Mouse (Mus musculus) G1E (cell line): ENCODE data around the gene Hist1h2ac. TPM values are rescaled to one million over a fixed set of nuclear protein-coding genes. Genes with fewer than 3 reads are reported as not detected.
A peak's percentile ranks its signal among the peaks of the same experiment; 100 is the strongest.
"Not testable (repeated sequence)": the region's sequence is repeated elsewhere in the genome, so short reads cannot be mapped to it uniquely, and the experiment has no call there.

ENCODE experiments used
- ATAC-seq: 2 replicates; pipeline ENCODE4 v1.8.0; 2016; ENCODE audit warnings: mild to moderate bottlenecking; ENCODE audit not compliant: insufficient number of reproducible peaks, poor library complexity, low FRiP score, severe bottlenecking; ENCODE audit errors: extremely low read depth
- DNase-seq: peaks from one replicate; pipeline ENCODE4 v3.0.0; 2012; ENCODE audit warnings: low spot score
- H3K27me3 ChIP-seq: 2 replicates; pipeline ENCODE4 v1.6.1; 2012; ENCODE audit warnings: mild to moderate bottlenecking, low read length, inconsistent platforms; ENCODE audit not compliant: insufficient read depth
- H3K36me3 ChIP-seq: replicated peaks from 2 replicates; pipeline ENCODE3; 2012; ENCODE audit warnings: mild to moderate bottlenecking, inconsistent platforms
- H3K4me1 ChIP-seq: 2 replicates; pipeline ENCODE4 v1.6.1; 2012; ENCODE audit warnings: low read depth, low read length, inconsistent platforms, mixed read lengths; ENCODE audit not compliant: insufficient read depth
- H3K4me3 ChIP-seq: 2 replicates; pipeline ENCODE4 v1.5.1; 2012; ENCODE audit warnings: low read depth, mild to moderate bottlenecking, inconsistent platforms, low read length, moderate library complexity, mixed read lengths
- H3K9me3 ChIP-seq: replicated peaks from 2 replicates; pipeline ENCODE4 v1.6.1; 2012; ENCODE audit warnings: inconsistent platforms
- CTCF ChIP-seq: IDR thresholded peaks from 2 replicates; pipeline ENCODE4 v1.5.1; 2012; ENCODE audit warnings: low read depth, low read length, inconsistent platforms, mixed read lengths
- GATA1 ChIP-seq: IDR thresholded peaks from 2 replicates; pipeline ENCODE4 v1.6.1; 2012; ENCODE audit warnings: borderline replicate concordance, low read length, inconsistent platforms, mixed read lengths
- GATA2 ChIP-seq: IDR thresholded peaks from 2 replicates; pipeline ENCODE4 v1.6.1; 2012; ENCODE audit warnings: low read depth, low read length, inconsistent platforms, borderline replicate concordance
- POLR2AphosphoS5 ChIP-seq: IDR thresholded peaks from 2 replicates; pipeline ENCODE4 v1.6.1; 2012; ENCODE audit warnings: low read depth, low read length, inconsistent platforms; ENCODE audit not compliant: insufficient replicate concordance
- TAL1 ChIP-seq: conservative IDR thresholded peaks from 2 replicates; pipeline ENCODE4 v1.6.1; 2012; ENCODE audit warnings: low read depth, low read length, inconsistent platforms, mixed read lengths
- polyA plus RNA-seq: library from polyadenylated mRNA; stranded (reverse); fragments of >175 nt; gene quantifications from 2 replicates; pipeline ENCODE4 v1.2.3, GENCODE M21; 2012
- total RNA-seq, 2 experiments: library from RNA; stranded (forward) in 1 of 2; stranded (reverse) in 1 of 2; fragments of 200-1000 nt in 1 of 2; fragments of >200 nt in 1 of 2; fragmentation: Nextera tagmentation in 1 of 2; gene quantifications; 2 replicates each; pipeline ENCODE4 v1.2.3; 2014 to 2017

The Hist1h2ac gene
- total and polyA plus RNA-seq, 3 experiments: 1.1 to 54.4 (median 6.4) TPM

DNA sequence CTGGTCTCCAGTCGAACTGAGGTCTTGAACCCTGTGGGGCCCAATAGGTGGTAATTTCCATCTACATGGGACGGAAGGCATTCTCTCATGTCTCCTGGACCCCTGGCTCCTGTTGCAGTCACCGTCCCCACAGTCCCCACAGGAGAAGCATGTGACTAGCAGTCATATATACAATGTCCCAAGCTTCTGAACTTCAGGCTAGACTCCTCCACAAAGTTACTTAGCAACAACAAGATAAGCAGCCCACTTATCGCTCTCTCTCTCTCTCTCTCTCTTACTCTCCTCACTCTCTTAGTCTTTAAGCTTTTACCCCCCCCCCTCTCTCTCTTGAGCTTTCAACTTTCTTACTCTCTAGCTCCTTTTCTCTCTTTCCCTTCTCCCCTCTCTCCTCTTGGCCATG lies 40.5 kb upstream of the Hist1h2ac start:
- Histone ChIP-seq H3K4me1 (no peaks in the 10 kb centered on the region), H3K36me3 (no peaks in the 10 kb centered on the region), H3K27me3 (peaks cover 37% of the 10 kb centered on the region), H3K4me3 (no peak overlapping the region), H3K9me3 (no peaks in the 10 kb centered on the region)
- TF ChIP-seq POLR2AphosphoS5 (no peak), TAL1 (no peak), GATA1 (no peak), GATA2 (no peak), CTCF (no peak)
- DNase-seq: no peak
- ATAC-seq: no peak

DNA sequence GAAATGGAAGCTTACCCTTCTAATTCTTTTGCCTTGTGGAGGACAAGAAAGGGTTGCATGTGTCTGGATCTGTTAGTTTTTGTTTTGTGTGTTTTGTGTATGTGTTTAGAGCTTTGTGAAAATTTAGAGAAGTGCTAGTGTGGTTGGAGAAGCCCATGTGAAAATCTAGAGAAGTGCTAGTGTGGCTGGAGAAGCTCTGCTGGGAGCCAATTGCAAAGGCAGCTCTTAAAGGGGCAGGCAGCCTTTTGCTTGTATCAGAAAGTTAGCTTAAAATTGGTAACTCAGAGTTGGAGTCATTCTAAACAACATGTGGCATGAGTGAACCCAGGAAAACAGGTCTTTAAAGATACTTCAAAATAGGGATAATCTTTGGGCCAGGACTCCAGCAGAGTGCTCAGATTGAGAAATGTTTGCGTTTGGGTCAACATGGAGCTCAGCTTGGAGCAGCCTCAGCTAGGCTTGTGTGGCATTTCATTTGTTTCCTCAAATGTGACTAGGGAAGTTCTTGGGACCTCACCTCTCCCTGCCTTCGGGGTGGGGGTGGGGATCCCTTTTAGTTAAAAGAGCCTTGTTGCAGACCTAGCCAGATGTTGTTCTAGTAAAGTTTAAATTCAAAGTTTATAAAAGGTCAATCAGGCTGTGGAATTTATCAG lies 34.0 kb upstream of the Hist1h2ac start:
- not testable (repeated sequence) for H3K36me3 ChIP-seq, H3K4me3 ChIP-seq, H3K4me1 ChIP-seq, H3K9me3 ChIP-seq, ATAC-seq, DNase-seq
- peaks cover 21% of the 10 kb centered on the region for H3K27me3 ChIP-seq

DNA sequence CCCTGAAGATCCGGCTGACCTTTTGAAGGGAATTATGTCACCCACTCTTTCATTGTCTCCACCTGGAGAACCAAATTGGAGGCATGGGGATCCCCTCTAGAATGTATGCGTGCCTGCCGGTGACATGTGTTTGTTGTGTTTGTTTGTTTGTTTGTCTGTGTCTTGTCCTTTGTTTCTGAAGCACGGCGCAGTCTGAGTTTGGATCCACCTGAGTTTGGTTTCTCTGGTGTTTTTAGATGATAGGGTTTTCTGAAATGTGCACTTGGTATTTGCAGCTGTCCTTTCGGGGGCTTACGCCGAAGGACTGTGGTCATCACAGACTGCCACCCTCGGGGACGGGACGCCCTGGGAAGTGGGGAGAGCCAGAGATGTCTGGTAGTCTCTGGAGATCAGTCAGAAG lies 33.4 kb upstream of the Hist1h2ac start:
- Histone ChIP-seq H3K36me3 (no peaks in the 10 kb centered on the region), H3K4me3 (no peak overlapping the region), H3K4me1 (no peaks in the 10 kb centered on the region), H3K27me3 (peaks cover 16% of the 10 kb centered on the region; the same call in 1 of the 2 replicates), H3K9me3 (no peaks in the 10 kb centered on the region)
- DNase-seq (no peak), ATAC-seq (no peak)
- TF ChIP-seq CTCF (no peak), TAL1 (no peak), GATA1 (no peak), POLR2AphosphoS5 (no peak), GATA2 (no peak)

DNA sequence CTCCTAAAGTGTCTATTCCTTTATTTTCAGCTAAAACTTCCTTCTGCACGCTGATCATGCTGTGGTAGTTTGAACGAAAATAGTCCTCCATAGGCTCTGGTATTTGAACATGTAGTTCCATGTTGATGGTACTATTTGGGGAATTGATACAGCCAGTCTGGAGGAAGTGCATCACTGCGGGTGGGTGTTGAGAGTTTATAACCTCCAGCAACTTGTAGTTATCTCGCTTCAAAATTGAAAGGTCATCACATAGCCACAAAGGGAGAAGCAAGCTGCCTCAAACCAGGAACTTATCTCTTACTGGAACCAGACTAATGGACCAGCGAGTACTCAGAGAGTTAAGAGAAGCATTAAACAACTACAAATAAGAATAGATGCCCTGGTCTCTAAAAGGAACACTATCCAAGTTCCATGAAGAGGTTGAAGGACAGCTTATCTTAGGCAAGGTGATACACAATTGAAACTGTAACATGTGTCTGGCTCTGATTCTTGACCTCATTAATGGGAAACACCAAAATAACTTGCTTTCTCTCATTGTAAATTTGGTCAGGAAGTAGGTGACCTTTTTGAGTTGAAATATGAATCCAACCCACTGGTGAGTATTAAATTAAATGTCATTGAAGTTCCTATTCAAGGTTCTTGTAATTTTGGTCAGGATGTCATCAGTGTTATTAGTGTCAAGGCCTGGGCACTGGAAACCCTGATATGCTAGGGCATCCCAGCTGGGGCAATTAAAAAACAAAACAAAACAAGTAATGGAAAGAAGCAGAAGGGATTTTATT lies 32.7 kb upstream of the Hist1h2ac start:
- Histone ChIP-seq H3K27me3 (peaks cover 16% of the 10 kb centered on the region; the same call in 1 of the 2 replicates), H3K9me3 (no peaks in the 10 kb centered on the region), H3K4me3 (no peak overlapping the region), H3K4me1 (no peaks in the 10 kb centered on the region), H3K36me3 (no peaks in the 10 kb centered on the region)
- DNase-seq: no peak
- no peak for TF ChIP-seq TAL1
- no peak for TF ChIP-seq POLR2AphosphoS5
- no peak for TF ChIP-seq GATA1
- no peak for TF ChIP-seq GATA2
- TF ChIP-seq CTCF: no peak
- ATAC-seq: no peak

DNA sequence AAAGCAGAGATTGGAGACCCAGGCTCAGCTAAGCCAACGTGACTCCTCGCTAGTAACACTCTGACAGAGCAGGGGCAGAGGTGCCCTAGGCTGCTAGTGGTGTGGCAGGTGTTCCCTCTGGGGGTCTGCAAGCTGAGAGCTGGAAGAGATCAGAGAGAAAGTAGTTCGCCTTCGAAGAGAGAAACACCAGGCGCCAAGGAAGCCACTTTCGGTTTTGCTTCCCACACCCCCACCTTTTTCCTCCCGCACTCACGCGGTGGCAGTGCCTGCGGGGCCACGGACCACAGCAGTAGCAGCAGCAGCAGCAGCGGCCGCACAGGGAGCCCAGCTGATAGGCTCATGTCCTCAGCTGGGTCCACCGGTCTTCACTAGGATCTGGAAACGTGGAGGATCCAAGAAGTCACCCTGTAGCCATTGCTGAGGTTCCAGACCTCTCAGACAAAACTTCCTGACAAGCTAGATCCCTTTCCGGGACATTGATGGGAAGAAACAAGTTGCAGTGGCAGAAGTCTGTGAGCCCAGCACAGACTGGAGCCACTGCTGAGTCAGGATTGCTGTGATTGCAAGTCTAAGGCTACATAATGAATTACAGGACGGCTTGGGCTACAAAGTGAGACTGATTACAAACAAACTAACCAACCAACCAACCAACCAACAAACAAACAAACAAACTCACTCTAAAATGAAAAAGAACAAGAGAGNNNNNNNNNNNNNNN lies 26.8 kb upstream of the Hist1h2ac start, which contains the start of gene Hfe:
Gene Hfe, minus strand, starts transcription at position 481 of the 716 bp plus-strand sequence.
- Histone ChIP-seq H3K4me3 (peak within 1 kb of the TSS; percentile 69), H3K4me1 (peaks cover 19% of the 10 kb centered on the region), H3K36me3 (no peaks in the 10 kb centered on the region), H3K9me3 (no peaks in the 10 kb centered on the region), H3K27me3 (peaks cover 47% of the 10 kb centered on the region)
- DNase-seq (no peak), ATAC-seq (0 out of 2 replicates have a peak, but pooled peaks have one; percentile 8)
- TF ChIP-seq GATA1 (no peak), TAL1 (no peak), GATA2 (no peak), POLR2AphosphoS5 (no peak), CTCF (no peak)

DNA sequence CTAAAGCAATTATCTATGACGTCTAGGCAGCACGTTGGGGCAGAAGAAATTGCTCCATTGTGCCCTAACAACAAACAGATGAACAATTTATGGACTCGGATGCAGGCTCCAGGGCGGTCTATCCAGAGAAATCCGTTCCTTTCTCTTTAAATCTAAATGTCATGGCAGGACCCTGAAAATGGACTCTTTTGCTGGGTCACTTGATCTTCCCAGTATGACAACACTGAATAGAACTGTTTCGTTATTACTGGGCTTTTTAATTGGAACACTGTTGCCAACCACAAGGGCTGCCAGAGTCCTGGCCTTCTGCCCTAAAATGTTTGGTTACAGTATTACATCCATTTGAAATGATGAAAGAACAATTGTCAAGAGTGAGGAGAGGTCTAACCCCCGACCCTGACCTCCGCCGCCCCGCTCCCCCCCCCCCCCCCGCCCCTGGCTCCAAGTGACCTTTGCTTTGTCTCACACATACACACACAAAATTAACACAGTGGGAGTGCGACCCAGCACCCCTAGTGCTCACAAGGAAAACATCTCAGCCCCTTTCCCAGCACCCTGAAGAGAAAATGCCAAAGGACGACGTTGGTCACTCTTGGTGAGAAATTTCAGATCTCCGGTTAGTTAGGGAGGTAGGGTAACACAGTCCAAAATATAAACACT lies 26.1 kb upstream of the Hist1h2ac start:
- Histone ChIP-seq H3K4me3 (peak overlapping the region; percentile 69), H3K27me3 (peaks cover 46% of the 10 kb centered on the region), H3K9me3 (no peaks in the 10 kb centered on the region), H3K36me3 (no peaks in the 10 kb centered on the region), H3K4me1 (peaks cover 20% of the 10 kb centered on the region)
- TF ChIP-seq GATA2: no peak
- TF ChIP-seq POLR2AphosphoS5: no peak
- TF ChIP-seq TAL1: no peak
- TF ChIP-seq GATA1: no peak
- DNase-seq (no peak), ATAC-seq (no peak)
